Mouse (Mus musculus) small intestine, adult 10 weeks (tissue): Measurements from ENCODE around the gene Gm2888. TPM values are rescaled to one million over a fixed set of nuclear protein-coding genes. Genes with fewer than 3 reads are reported as not detected.

ENCODE experiments used
- polyA plus RNA-seq: library from polyadenylated mRNA; stranded (reverse); fragments of 350-450 nt; fragmentation: Illumina TruSeq; extraction: RNeasy Lipid Tissue Mini Kit (QIAGEN cat#74804); gene quantifications from one replicate; pipeline ENCODE4 v1.2.3, GENCODE M21; 2014; ENCODE audit warnings: low replicate concordance

Gm2888 gene
- not detected for polyA plus RNA-seq

GRCm38 (mm10) chr14:3029702-3030101 lies at the start of gene Gm2888:
Gm2888 (plus strand) TSS chr14:3030002.

GRCm38 (mm10) chr14:3048727-3049512 lies 19.1 kb downstream of the Gm2888 start, which contains the start of gene Gm2897:
Gm2897 (plus strand) TSS chr14:3049285.

Other genes with a start within 250 kb of the Gm2888 start
- gene Gm2897, start 19.3 kb downstream of the Gm2888 start, polyA plus RNA-seq: 1.0 TPM
- not detected for gene Gm10340, start 104.0 kb downstream of the Gm2888 start, polyA plus RNA-seq
- not detected for gene Gm5795, start 158.3 kb downstream of the Gm2888 start, polyA plus RNA-seq
- gene D830030K20Rik, start 178.5 kb downstream of the Gm2888 start, polyA plus RNA-seq: 13.1 TPM